Mouse (Mus musculus) testis, adult 2 months (tissue): ENCODE data around the gene Coa3.

Source experiments
- CTCF ChIP-seq: fragments of 200-500 bp; IDR thresholded peaks from 2 replicates; pipeline ENCODE4 v1.5.1; 2012; ENCODE audit warnings: low read depth, mild to moderate bottlenecking, inconsistent platforms, low read length, moderate library complexity; ENCODE audit not compliant: control insufficient read depth, insufficient read depth, insufficient replicate concordance
- POLR2A ChIP-seq: fragments of 200-500 bp; IDR thresholded peaks from 2 replicates; pipeline ENCODE4 v1.6.1; 2012; ENCODE audit warnings: low read depth, mild to moderate bottlenecking, inconsistent platforms, low read length, moderate library complexity; ENCODE audit not compliant: control insufficient read depth

DNA sequence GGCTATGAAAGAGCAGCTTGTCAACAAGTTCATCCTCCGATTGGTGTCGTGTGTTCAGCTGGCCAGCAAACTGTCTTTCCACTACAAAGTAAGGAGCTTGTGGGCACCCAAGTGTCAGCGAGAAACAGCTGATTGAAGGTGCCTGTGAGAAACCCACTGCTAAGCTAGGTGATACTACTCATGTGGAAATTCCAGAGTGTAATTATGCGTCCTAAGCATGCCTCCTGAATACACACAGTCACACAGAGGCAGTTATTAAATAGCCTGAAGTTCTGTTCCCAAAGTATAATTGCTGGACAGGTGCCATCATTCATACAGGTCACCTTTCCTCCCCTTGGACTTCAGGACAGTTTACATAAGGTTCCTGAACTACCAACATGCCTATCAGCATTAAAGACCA lies 4.9 kb upstream of the Coa3 start:
- TF ChIP-seq CTCF (no peak), POLR2A (no peak)
